Mouse (Mus musculus): ENCODE results near the gene Tgif2. TPM values are rescaled to one million over a fixed set of nuclear protein-coding genes. Genes with fewer than 3 reads are reported as not detected.
"Not testable (repeated sequence)": the region's sequence is repeated elsewhere in the genome, so short reads cannot be mapped to it uniquely, and the experiment has no call there.

The Tgif2 gene
- total and polyA plus RNA-seq, 3 experiments: 25.7 to 77.6 (median 26.7) TPM

DNA sequence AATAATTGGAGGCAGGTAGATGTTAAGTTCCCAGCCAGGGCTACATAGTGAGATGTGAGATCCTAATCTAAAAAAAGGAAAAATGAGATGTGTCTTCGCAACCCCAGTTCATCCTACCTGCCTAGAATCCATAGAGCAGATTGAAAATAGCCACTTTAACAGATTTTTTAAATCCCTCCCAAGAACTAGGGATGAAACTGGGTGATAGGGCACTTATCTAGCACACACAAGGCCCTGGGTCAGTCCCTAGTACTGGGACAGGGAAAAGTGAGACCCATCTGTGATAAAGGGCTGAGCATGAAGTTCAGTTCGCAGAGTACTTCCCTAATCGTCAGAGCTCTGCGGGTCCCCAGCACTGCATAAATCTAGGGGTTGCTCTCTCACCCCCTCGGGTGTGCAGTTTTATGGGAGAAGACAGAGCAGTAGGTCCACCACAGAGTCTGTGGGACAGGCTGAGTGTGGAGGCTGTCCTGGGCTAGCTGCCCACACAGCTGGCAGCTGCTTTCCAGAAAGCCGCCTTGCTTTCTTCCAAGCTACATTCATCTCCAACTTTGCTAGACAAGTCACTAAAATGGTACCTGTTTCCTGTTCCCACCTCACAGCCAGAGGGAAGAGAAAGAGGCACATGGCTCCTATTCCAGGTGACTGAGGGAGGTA, 8.8 kb downstream of the Tgif2 start:
- DNase-seq (ENCODE audit: low spot score): no peak
- Histone ChIP-seq H3K4me1 (ENCODE audit: insufficient read depth, low read depth, low read length) (peaks cover 51% of the 10 kb centered on the region), H3K9me3 (replicated peaks) (no peaks in the 10 kb centered on the region), H3K27me3 (ENCODE audit: insufficient read depth, low read length) (no peaks in the 10 kb centered on the region), H3K4me3 (ENCODE audit: low read depth, low read length) (no peak overlapping the region), H3K36me3 (replicated peaks) (peaks cover 94% of the 10 kb centered on the region)
- TF ChIP-seq GATA2 (IDR thresholded peaks at IDR 0.05; ENCODE audit: borderline replicate concordance, low read depth, low read length) (no peak), CTCF (IDR thresholded peaks at IDR 0.05; ENCODE audit: low read depth, low read length) (no peak), POLR2AphosphoS5 (IDR thresholded peaks at IDR 0.05; ENCODE audit: insufficient replicate concordance, low read depth, low read length) (no peak), TAL1 (conservative IDR thresholded peaks at IDR 0.05; ENCODE audit: low read depth, low read length) (no peak), GATA1 (IDR thresholded peaks at IDR 0.05; ENCODE audit: borderline replicate concordance, low read length) (no peak)
- ATAC-seq (ENCODE audit: extremely low read depth, insufficient number of reproducible peaks, low FRiP score, poor library complexity, severe bottlenecking): no peak

DNA sequence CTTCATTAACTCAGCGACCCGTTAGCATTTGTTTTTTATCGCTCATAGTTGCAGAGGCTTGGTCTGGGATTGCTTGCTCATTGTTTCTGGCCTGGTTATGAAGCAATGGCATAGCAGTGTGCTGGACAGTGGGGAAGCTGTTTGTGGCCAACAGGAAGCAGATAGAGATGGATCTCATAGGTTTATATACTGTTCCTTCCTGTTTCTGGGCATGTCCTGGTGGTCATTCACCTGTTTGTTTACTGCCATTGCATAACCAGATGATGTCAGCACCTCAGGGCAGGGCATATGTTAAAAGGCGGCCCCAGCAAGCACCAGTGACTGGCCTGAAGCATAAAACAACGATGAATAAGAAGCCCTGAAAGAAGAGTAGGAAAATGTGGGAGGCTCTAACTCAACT, 10.7 kb downstream of the Tgif2 start:
- Histone ChIP-seq H3K27me3 (ENCODE audit: insufficient read depth, low read length) (no peaks in the 10 kb centered on the region), H3K4me3 (ENCODE audit: low read depth, low read length) (no peak overlapping the region), H3K9me3 (replicated peaks) (no peaks in the 10 kb centered on the region), H3K36me3 (replicated peaks) (peaks cover 86% of the 10 kb centered on the region), H3K4me1 (ENCODE audit: insufficient read depth, low read depth, low read length) (peaks cover 34% of the 10 kb centered on the region; the same call in 1 of the 2 replicates)
- ATAC-seq (ENCODE audit: extremely low read depth, insufficient number of reproducible peaks, low FRiP score, poor library complexity, severe bottlenecking) (no peak), DNase-seq (ENCODE audit: low spot score) (no peak)
- TF ChIP-seq GATA2 (IDR thresholded peaks at IDR 0.05; ENCODE audit: borderline replicate concordance, low read depth, low read length): no peak
- TF ChIP-seq POLR2AphosphoS5 (IDR thresholded peaks at IDR 0.05; ENCODE audit: insufficient replicate concordance, low read depth, low read length): no peak
- no peak for TF ChIP-seq GATA1 (IDR thresholded peaks at IDR 0.05; ENCODE audit: borderline replicate concordance, low read length)
- TF ChIP-seq CTCF (IDR thresholded peaks at IDR 0.05; ENCODE audit: low read depth, low read length): no peak
- TF ChIP-seq TAL1 (conservative IDR thresholded peaks at IDR 0.05; ENCODE audit: low read depth, low read length): no peak

DNA sequence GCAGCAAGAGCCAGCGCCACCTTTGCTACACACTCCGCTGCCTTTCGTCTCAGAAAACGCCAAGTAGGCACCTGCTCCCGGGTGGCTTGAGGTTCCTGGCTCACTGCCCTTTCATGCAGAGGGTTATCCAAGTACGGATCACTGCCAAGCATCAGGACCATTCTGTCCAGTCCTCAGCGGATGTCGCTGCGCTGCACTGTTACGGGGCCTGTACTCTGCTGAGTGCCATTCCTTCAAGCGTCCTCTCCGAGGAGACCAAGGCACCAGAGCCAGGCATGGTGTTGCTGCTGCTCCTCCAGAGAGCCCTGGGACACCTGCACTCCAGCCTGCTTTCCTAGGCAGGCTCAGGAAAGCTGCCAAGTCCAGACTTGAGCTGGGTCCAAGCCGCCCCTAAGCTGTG, 13.8 kb downstream of the Tgif2 start:
- not testable (repeated sequence) for H3K4me3 ChIP-seq (ENCODE audit: low read depth, low read length); H3K27me3 ChIP-seq (ENCODE audit: insufficient read depth, low read length); ATAC-seq (ENCODE audit: extremely low read depth, insufficient number of reproducible peaks, low FRiP score, poor library complexity, severe bottlenecking); H3K9me3 ChIP-seq (replicated peaks); DNase-seq (ENCODE audit: low spot score)
- H3K36me3 ChIP-seq (replicated peaks): peaks cover 85% of the 10 kb centered on the region
- peaks cover 39% of the 10 kb centered on the region for H3K4me1 ChIP-seq (ENCODE audit: insufficient read depth, low read depth, low read length)

DNA sequence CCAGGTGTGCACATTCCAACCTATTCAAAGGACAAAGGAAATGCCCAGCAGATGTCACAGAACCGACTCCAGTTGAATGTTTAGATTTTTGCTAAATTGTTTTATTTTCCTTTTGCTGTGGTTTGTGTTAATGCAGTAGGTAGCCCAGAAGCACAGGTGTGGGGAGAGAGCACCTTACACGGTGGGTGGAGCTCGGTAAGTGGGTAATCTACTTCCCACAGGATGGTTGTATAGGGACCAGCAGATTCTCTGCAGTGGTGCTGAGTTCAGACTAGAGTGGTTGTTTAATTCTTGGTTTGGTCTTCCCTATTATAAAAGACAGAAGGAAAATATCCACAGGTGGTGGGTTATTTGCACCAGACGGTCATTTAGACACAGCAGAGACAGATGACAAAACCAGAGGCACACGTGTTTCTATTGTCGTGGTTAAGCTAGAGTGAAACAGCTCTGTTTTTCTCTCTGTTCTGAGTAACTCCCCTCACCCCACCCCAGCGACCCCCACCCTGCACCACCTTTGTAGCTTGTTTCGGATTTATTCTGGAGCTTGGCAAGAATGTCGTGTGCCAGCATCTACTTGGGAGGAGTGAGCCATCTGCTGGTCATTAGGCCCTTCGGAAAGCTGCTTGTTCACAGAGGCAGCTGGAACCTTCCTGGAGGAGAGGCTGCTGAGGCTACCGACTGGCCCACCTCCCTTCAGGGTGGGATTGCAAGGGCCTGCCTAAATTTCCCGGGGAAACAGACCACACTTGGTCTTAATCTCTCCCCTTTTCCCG, 14.4 kb downstream of the Tgif2 start:
- peaks cover 37% of the 10 kb centered on the region for H3K4me1 ChIP-seq (ENCODE audit: insufficient read depth, low read depth, low read length)
- not testable (repeated sequence) for H3K4me3 ChIP-seq (ENCODE audit: low read depth, low read length); DNase-seq (ENCODE audit: low spot score); H3K27me3 ChIP-seq (ENCODE audit: insufficient read depth, low read length); H3K9me3 ChIP-seq (replicated peaks); ATAC-seq (ENCODE audit: extremely low read depth, insufficient number of reproducible peaks, low FRiP score, poor library complexity, severe bottlenecking)
- H3K36me3 ChIP-seq (replicated peaks): peaks cover 85% of the 10 kb centered on the region

DNA sequence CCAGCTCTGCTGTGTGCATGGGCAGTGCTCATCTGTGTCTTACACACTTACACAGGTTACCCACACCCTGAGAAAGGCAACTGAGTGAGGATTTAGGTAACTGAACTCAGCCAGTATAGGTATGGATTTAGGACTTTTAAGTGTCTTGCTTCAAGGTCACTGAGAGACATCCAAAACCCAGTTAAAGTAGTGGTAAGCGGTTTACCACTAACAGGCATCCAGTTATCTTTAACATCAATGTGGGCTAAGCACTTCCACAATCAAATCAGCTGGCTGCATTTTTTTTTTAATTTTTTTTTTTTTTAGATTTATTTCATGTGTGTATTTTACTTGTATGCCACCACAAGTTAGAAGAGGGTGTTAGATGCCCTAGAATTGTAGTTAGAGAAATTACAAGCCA, 16.5 kb downstream of the Tgif2 start:
- no peak overlapping the region for H3K4me3 ChIP-seq (ENCODE audit: low read depth, low read length)
- no peaks in the 10 kb centered on the region for H3K9me3 ChIP-seq (replicated peaks)
- DNase-seq (ENCODE audit: low spot score): no peak
- peaks cover 75% of the 10 kb centered on the region for H3K36me3 ChIP-seq (replicated peaks)
- no peak for TF ChIP-seq TAL1 (conservative IDR thresholded peaks at IDR 0.05; ENCODE audit: low read depth, low read length)
- TF ChIP-seq GATA2 (IDR thresholded peaks at IDR 0.05; ENCODE audit: borderline replicate concordance, low read depth, low read length): no peak
- TF ChIP-seq CTCF (IDR thresholded peaks at IDR 0.05; ENCODE audit: low read depth, low read length): no peak
- no peak for TF ChIP-seq GATA1 (IDR thresholded peaks at IDR 0.05; ENCODE audit: borderline replicate concordance, low read length)
- H3K4me1 ChIP-seq (ENCODE audit: insufficient read depth, low read depth, low read length): peaks cover 33% of the 10 kb centered on the region
- no peaks in the 10 kb centered on the region for H3K27me3 ChIP-seq (ENCODE audit: insufficient read depth, low read length)
- no peak for ATAC-seq (ENCODE audit: extremely low read depth, insufficient number of reproducible peaks, low FRiP score, poor library complexity, severe bottlenecking)

DNA sequence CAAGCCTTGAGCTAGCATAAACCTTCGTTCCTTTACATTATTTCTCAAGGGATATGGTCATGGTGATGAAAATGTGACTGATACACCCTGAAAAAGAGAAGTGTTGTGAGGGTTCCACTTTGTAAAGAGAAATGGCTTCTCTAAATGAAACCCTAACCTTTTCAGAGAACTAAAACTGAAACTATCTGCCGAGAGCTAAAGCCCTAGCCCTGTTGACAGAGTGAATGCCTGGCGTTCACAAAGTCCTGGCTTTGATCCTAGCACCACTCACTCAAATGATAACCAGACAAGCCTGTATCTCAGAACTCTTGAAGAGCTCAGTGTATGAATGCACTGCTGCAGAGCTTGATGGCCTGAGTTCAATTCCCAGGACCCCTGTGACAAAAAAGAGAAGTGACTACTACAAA, 17.6 kb downstream of the Tgif2 start:
- no peak for TF ChIP-seq TAL1 (conservative IDR thresholded peaks at IDR 0.05; ENCODE audit: low read depth, low read length)
- no peak for TF ChIP-seq POLR2AphosphoS5 (IDR thresholded peaks at IDR 0.05; ENCODE audit: insufficient replicate concordance, low read depth, low read length)
- no peak for TF ChIP-seq GATA2 (IDR thresholded peaks at IDR 0.05; ENCODE audit: borderline replicate concordance, low read depth, low read length)
- TF ChIP-seq GATA1 (IDR thresholded peaks at IDR 0.05; ENCODE audit: borderline replicate concordance, low read length): no peak
- TF ChIP-seq CTCF (IDR thresholded peaks at IDR 0.05; ENCODE audit: low read depth, low read length): no peak
- Histone ChIP-seq H3K27me3 (ENCODE audit: insufficient read depth, low read length) (no peaks in the 10 kb centered on the region), H3K36me3 (replicated peaks) (peaks cover 65% of the 10 kb centered on the region), H3K4me1 (ENCODE audit: insufficient read depth, low read depth, low read length) (peaks cover 33% of the 10 kb centered on the region), H3K4me3 (ENCODE audit: low read depth, low read length) (no peak overlapping the region), H3K9me3 (replicated peaks) (no peaks in the 10 kb centered on the region)
- no peak for DNase-seq (ENCODE audit: low spot score)
- ATAC-seq (ENCODE audit: extremely low read depth, insufficient number of reproducible peaks, low FRiP score, poor library complexity, severe bottlenecking): no peak

All from G1E (cell line).